Mouse (Mus musculus) spleen, adult 18-20 months (tissue): ENCODE measurements around the gene Fmo9.

ENCODE experiments used
- DNase-seq, 2 experiments: peaks; one replicate each; pipeline ENCODE4 v3.0.0; 2022; ENCODE audit warnings: mixed read lengths in 2 of 2

The Fmo9 gene

GRCm38 (mm10) chr1:166681745-166682144, at the start of gene Fmo9:
Gene Fmo9 (minus strand): TSS chr1:166681845.
- no peak for DNase-seq

- DNase-seq = no peak
Observed at GRCm38 (mm10) chr1:166730886-166731285, 49.2 kb upstream of the Fmo9 start.

- DNase-seq = no peak
Observed at GRCm38 (mm10) chr1:166730215-166730614, 48.6 kb upstream of the Fmo9 start.

- no peak for DNase-seq
Observed at GRCm38 (mm10) chr1:166710861-166711260, 29.2 kb upstream of the Fmo9 start.

- DNase-seq = no peak
Observed at GRCm38 (mm10) chr1:166702270-166702912, 20.7 kb upstream of the Fmo9 start.

GRCm38 (mm10) chr1:166669264-166669663, 12.4 kb downstream of the Fmo9 start:
- no peak for DNase-seq

GRCm38 (mm10) chr1:166660800-166661199, 20.8 kb downstream of the Fmo9 start:
- no peak for DNase-seq

GRCm38 (mm10) chr1:166647593-166647992, 34.1 kb downstream of the Fmo9 start, which contains the start of gene Gm4847:
Gene Gm4847 (minus strand): TSS chr1:166647693.
- no peak for DNase-seq
